Mouse (Mus musculus) myocyte (in vitro differentiated cells): ENCODE results near the gene Ldhc. TPM values are rescaled to one million over a fixed set of nuclear protein-coding genes. Genes with fewer than 3 reads are reported as not detected.
"Not testable (repeated sequence)": the region's sequence is repeated elsewhere in the genome, so short reads cannot be mapped to it uniquely, and the experiment has no call there.

Experiments
- H3K27me3 ChIP-seq: one replicate; pipeline ENCODE4 v1.6.1; 2011; ENCODE audit not compliant: control insufficient read depth, insufficient read depth, insufficient read length
- H3K36me3 ChIP-seq: one replicate; pipeline ENCODE4 v1.6.1; 2011; ENCODE audit not compliant: control insufficient read depth, insufficient read depth
- H3K4me2 ChIP-seq: one replicate; pipeline ENCODE4 v1.6.1; 2011; ENCODE audit warnings: low read depth, control low read depth
- H3K4me3 ChIP-seq: one replicate; pipeline ENCODE4 v1.5.1; 2011; ENCODE audit warnings: mild to moderate bottlenecking, control low read depth, moderate library complexity
- H3K79me2 ChIP-seq: one replicate; pipeline ENCODE4 v1.6.1; 2011; ENCODE audit not compliant: control insufficient read depth, insufficient read depth
- H3ac ChIP-seq: one replicate; pipeline ENCODE4 v1.6.1; 2011; ENCODE audit not compliant: control insufficient read depth, insufficient read length
- CEBPB ChIP-seq: IDR thresholded peaks from 2 replicates; pipeline ENCODE4 v1.6.1; 2011; ENCODE audit warnings: mild to moderate bottlenecking, moderate library complexity; ENCODE audit not compliant: poor library complexity, insufficient read depth, severe bottlenecking
- E2F4 ChIP-seq: IDR thresholded peaks from one replicate; pipeline ENCODE4 v1.6.1; 2011; ENCODE audit warnings: mild to moderate bottlenecking, control low read depth, moderate library complexity; ENCODE audit not compliant: insufficient read depth
- MAX ChIP-seq: IDR thresholded peaks from one replicate; pipeline ENCODE4 v1.6.1; 2011; ENCODE audit warnings: low read depth, mild to moderate bottlenecking, control low read depth
- MYOD1 ChIP-seq, 3 experiments: IDR thresholded peaks; one replicate each; pipeline ENCODE4 v1.6.1; 2011; ENCODE audit warnings: control low read depth in 2 of 3, low read depth in 2 of 3, mild to moderate bottlenecking in 2 of 3, moderate library complexity in 1 of 3; ENCODE audit not compliant: insufficient read length in 2 of 3, control insufficient read depth in 1 of 3
- MYOG ChIP-seq, 3 experiments: IDR thresholded peaks; one replicate each; pipeline ENCODE4 v1.6.1; 2011; ENCODE audit warnings: control low read depth in 2 of 3, low read depth in 2 of 3, mild to moderate bottlenecking in 2 of 3; ENCODE audit not compliant: insufficient read length in 2 of 3, control insufficient read depth in 1 of 3, insufficient read depth in 1 of 3
- POLR2A ChIP-seq: IDR thresholded peaks from one replicate; pipeline ENCODE4 v1.6.1; 2011; ENCODE audit warnings: low read depth, mild to moderate bottlenecking, control low read depth, moderate library complexity; ENCODE audit not compliant: insufficient read length
- POLR2AphosphoS2 ChIP-seq: IDR thresholded peaks from one replicate; pipeline ENCODE4 v1.6.1; 2011; ENCODE audit warnings: low read depth, control low read depth; ENCODE audit not compliant: insufficient read length
- REST ChIP-seq: IDR thresholded peaks from one replicate; pipeline ENCODE4 v1.6.1; 2011; ENCODE audit warnings: mild to moderate bottlenecking, control low read depth, moderate library complexity; ENCODE audit not compliant: insufficient read depth, insufficient read length
- SRF ChIP-seq: IDR thresholded peaks from one replicate; pipeline ENCODE4 v1.6.1; 2011; ENCODE audit warnings: low read depth; ENCODE audit not compliant: control insufficient read depth, insufficient read length
- TCF12 ChIP-seq: IDR thresholded peaks from one replicate; pipeline ENCODE4 v1.6.1; 2011; ENCODE audit warnings: mild to moderate bottlenecking, control low read depth; ENCODE audit not compliant: poor library complexity, insufficient read depth, severe bottlenecking
- TCF3 ChIP-seq: IDR thresholded peaks from one replicate; pipeline ENCODE4 v1.6.1; 2011; ENCODE audit warnings: low read depth, control low read depth; ENCODE audit not compliant: insufficient read length
- USF1 ChIP-seq: IDR thresholded peaks from one replicate; pipeline ENCODE4 v1.6.1; 2011; ENCODE audit warnings: low read depth, mild to moderate bottlenecking, control low read depth, moderate library complexity
- polyA plus RNA-seq: library from polyadenylated mRNA; unstranded; fragments of >200 nt; fragmentation: generic; extraction: Trizol; gene quantifications from one replicate; pipeline ENCODE4 v1.2.1, GENCODE M21; 2012; ENCODE audit warnings: missing spikeins

Gene Ldhc
- 0.08 TPM for polyA plus RNA-seq

DNA sequence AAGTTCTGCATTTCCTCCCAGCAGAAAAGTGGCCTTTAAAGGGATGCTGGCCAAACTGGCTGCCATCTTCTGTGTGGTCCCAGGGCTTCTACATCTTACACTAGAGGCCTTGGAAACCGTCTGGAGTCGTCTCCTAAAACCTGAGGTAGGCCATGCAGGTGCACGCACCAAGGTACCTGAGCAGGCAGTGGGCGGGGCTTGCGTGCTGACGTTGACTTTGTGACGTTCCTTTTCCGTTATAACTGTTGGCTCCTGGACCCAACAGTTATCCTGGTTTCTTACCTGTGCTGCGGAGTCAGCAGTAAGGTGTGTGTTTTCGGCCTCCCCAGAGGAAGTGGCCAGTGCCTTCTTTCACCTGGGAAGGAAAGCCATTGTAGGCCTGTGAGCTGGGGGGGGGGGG, at the start of gene Ldhc:
Gene Ldhc, plus strand, starts transcription at position 208 of the 400 bp plus-strand sequence.
- Histone ChIP-seq H3K27me3 (no peaks in the 10 kb centered on the region), H3K79me2 (no peaks in the 10 kb centered on the region), H3ac (no peak within 1 kb of the TSS), H3K4me2 (no peak within 1 kb of the TSS), H3K36me3 (no peaks in the 10 kb centered on the region), H3K4me3 (no peak within 1 kb of the TSS)
- TF ChIP-seq E2F4 (no peak), USF1 (no peak), CEBPB (no peak), POLR2AphosphoS2 (no peak), POLR2A (no peak), TCF3 (no peak), MYOG (IDR thresholded peaks at IDR 0.05; ENCODE audit: control insufficient read depth in 1 of 3, insufficient read depth in 1 of 3, insufficient read length in 2 of 3, low read depth in 2 of 3) (no peak), REST (no peak), MYOD1 (IDR thresholded peaks at IDR 0.05; ENCODE audit: control insufficient read depth in 1 of 3, insufficient read length in 2 of 3, low read depth in 2 of 3) (no peak), MAX (no peak), TCF12 (no peak), SRF (no peak)

DNA sequence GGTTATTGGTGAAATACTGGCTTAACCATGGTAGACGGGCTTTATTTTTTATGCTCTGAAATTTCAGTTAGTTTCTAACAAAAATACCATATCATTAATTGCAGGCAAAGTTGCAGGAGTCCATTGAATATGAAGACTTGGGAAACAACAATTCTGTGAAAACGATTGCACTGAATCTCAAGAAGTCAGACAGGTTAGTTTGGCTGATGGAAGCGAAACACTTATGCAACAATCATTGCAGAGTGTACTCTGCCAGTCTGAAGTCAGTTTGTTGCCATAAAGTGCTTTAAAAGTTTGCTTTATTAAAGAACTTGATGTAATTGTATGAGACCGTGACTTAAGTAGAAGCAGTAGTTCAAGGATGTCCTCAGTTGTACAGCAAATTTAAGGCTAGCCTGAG, 47.0 kb upstream of the Ldhc start:
- Histone ChIP-seq H3ac (no peak overlapping the region), H3K79me2 (no peaks in the 10 kb centered on the region), H3K36me3 (peaks cover 72% of the 10 kb centered on the region), H3K4me2 (no peak overlapping the region), H3K27me3 (no peaks in the 10 kb centered on the region), H3K4me3 (no peak overlapping the region)
- TF ChIP-seq REST = no peak
- TF ChIP-seq MAX = no peak
- TF ChIP-seq POLR2A = no peak
- no peak for TF ChIP-seq MYOG (IDR thresholded peaks at IDR 0.05; ENCODE audit: control insufficient read depth in 1 of 3, insufficient read depth in 1 of 3, insufficient read length in 2 of 3, low read depth in 2 of 3)
- TF ChIP-seq MYOD1 (IDR thresholded peaks at IDR 0.05; ENCODE audit: control insufficient read depth in 1 of 3, insufficient read length in 2 of 3, low read depth in 2 of 3) = no peak
- no peak for TF ChIP-seq POLR2AphosphoS2
- no peak for TF ChIP-seq E2F4

DNA sequence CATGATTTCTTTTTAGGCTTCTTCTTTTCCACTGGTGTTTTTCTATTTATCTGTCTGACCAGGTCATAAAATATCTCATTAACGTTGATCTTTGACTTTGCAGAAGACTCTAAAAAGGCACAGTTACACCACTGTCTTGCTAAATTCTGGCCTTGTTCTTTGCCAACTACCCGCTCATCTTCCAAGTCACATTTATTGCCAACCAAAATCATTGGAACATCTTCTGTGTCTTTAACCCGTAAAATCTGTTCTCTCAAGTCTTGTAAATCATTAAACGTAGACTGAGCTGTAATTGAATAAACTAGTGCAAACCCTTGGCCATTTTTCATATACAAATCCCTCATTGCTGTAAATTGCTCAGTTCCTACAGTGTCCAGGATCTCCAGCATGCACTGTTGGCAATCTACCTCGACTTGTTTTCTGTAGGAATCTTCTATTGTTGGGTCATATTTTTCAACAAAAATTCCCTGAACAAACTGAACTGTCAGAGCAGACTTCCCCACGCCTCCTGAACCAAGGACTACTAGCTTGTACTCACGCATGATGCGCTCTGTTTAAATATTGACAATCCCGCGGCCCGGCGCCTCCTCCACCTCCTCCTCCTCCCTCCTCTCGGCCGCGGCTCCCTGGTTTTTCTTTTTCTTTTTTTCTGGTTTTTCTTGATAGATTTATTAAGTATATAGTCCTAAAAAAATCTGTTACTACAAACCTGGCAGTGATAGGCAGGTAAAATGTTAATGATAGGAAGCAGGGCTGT, 39.9 kb upstream of the Ldhc start:
- H3K27me3 ChIP-seq, H3ac ChIP-seq, H3K4me3 ChIP-seq, H3K4me2 ChIP-seq, H3K79me2 ChIP-seq: not testable (repeated sequence)
- H3K36me3 ChIP-seq = peaks cover 44% of the 10 kb centered on the region

DNA sequence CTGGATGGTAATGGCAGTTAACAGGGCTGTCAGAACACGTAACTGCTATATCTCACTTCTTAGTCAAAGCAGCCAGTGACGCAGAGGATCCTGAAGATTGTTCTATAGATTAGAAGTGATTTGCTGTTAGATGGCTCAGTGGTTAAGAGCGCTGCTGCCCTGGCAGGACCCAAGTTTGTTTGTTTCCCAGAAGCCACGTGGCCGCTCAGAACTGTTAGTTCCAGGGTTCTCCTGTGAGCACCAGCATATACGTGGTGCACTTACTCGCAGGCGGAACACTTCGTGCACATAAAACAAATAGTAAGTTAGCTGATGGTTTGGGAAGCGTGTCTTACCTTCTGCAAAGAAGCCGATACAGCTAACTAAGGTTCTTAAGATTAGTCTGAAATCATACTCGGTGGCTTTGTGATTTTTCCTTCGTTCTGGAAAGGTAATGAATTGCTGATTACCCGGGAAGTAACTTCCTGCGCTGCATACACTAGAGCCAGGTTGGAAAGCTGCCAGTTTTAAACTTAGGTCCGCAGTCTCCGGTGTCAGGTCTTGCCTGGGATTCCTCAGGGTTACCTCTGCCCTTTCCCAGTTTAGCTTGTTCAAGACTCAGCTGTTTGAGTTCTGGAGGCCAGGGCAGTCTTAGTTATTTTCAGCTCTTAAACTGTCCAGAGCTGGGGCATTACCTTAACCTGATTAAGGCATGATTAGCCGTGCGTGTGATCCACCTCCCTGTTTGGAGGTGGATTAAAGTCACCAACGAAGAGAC, 33.8 kb upstream of the Ldhc start:
- Histone ChIP-seq H3K27me3 (no peaks in the 10 kb centered on the region), H3K36me3 (peaks cover 4% of the 10 kb centered on the region), H3ac (no peak overlapping the region), H3K4me2 (no peak overlapping the region), H3K79me2 (no peaks in the 10 kb centered on the region), H3K4me3 (no peak overlapping the region)
- no peak for TF ChIP-seq MYOG (IDR thresholded peaks at IDR 0.05; ENCODE audit: control insufficient read depth in 1 of 3, insufficient read depth in 1 of 3, insufficient read length in 2 of 3, low read depth in 2 of 3)
- TF ChIP-seq REST = no peak
- TF ChIP-seq SRF = no peak
- no peak for TF ChIP-seq E2F4
- no peak for TF ChIP-seq POLR2A
- no peak for TF ChIP-seq CEBPB
- TF ChIP-seq POLR2AphosphoS2 = no peak
- TF ChIP-seq MYOD1 (IDR thresholded peaks at IDR 0.05; ENCODE audit: control insufficient read depth in 1 of 3, insufficient read length in 2 of 3, low read depth in 2 of 3) = no peak
- no peak for TF ChIP-seq MAX
- TF ChIP-seq TCF12 = no peak
- no peak for TF ChIP-seq USF1
- TF ChIP-seq TCF3 = no peak

DNA sequence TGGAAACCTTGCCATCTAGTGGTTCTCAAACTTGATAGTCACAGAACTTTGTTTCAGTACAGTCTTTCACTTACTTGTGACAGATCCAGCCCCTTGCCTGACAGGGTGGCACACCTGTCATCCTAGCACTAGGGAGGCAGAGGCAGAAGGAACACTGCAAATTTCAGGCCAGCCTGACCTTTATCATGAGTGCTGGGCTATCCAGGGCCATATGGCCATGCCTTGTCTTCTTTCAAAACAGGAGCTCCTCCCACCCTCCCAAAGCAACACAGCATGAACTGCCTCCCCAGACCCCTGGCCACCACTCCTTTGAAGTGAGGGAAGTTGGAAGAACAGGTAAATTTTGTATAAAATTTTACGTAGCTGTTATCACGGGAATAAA, 33.2 kb upstream of the Ldhc start:
- H3K79me2 ChIP-seq = no peaks in the 10 kb centered on the region
- no peak overlapping the region for H3K4me3 ChIP-seq
- H3ac ChIP-seq = no peak overlapping the region
- H3K36me3 ChIP-seq = no peaks in the 10 kb centered on the region
- no peak for TF ChIP-seq TCF3
- no peak for TF ChIP-seq REST
- TF ChIP-seq POLR2AphosphoS2 = no peak
- no peak for TF ChIP-seq MYOG (IDR thresholded peaks at IDR 0.05; ENCODE audit: control insufficient read depth in 1 of 3, insufficient read depth in 1 of 3, insufficient read length in 2 of 3, low read depth in 2 of 3)
- TF ChIP-seq TCF12 = no peak
- no peak for TF ChIP-seq MYOD1 (IDR thresholded peaks at IDR 0.05; ENCODE audit: control insufficient read depth in 1 of 3, insufficient read length in 2 of 3, low read depth in 2 of 3)
- TF ChIP-seq SRF = no peak
- no peak for TF ChIP-seq USF1
- TF ChIP-seq E2F4 = no peak
- no peak for TF ChIP-seq POLR2A
- no peak for TF ChIP-seq MAX
- no peak for TF ChIP-seq CEBPB
- H3K4me2 ChIP-seq = no peak overlapping the region
- H3K27me3 ChIP-seq = no peaks in the 10 kb centered on the region
